In genomic region chr11:80410377-80410776, GRCm38 (mm10) we compare ENCODE assay signal across 19 mouse cellular contexts.
"Had no signal": no experiment of that assay in that cellular context is flagged by ENCODE, and none has a peak within 500 bp of the region (broad histone marks: within the 10 kb centered on the region; RNA-seq: fewer than 3 reads in every experiment).

No protein-coding gene starts in this region.

- H3K27ac ChIP-seq: kidney, postnatal 0 days; layer of hippocampus, adult 2 months; limb, embryonic 10.5 days; limb, embryonic 13.5 days; midbrain, embryonic 10.5 days; midbrain, embryonic 13.5 days; neural tube, embryonic 13.5 days had no signal

- H3K9me3 ChIP-seq: limb, embryonic 10.5 days; limb, embryonic 13.5 days; midbrain, embryonic 10.5 days; midbrain, embryonic 13.5 days; neural tube, embryonic 13.5 days had no signal

- H3K4me3 ChIP-seq: layer of hippocampus, adult 2 months; limb, embryonic 10.5 days; limb, embryonic 13.5 days; midbrain, embryonic 10.5 days; midbrain, embryonic 13.5 days; myocyte; neural tube, embryonic 13.5 days had no signal

- H3K9ac ChIP-seq: limb, embryonic 13.5 days; midbrain, embryonic 13.5 days; neural tube, embryonic 13.5 days had no signal

- DNase-seq: kidney, adult 2 months; kidney, postnatal 25 days; layer of hippocampus, adult 9-11 months; lung, adult 2 months; lung, postnatal 14 days; lung, postnatal 4 days; retina, postnatal 1 day; thymus, adult 18-20 months; thymus, postnatal 36 days had no signal

- H3K4me2 ChIP-seq: limb, embryonic 13.5 days; midbrain, embryonic 13.5 days; neural tube, embryonic 13.5 days had no signal

- H3K27me3 ChIP-seq: limb, embryonic 13.5 days; midbrain, embryonic 13.5 days; neural tube, embryonic 13.5 days had no signal

- ATAC-seq: intestine, postnatal 0 days; midbrain, embryonic 13.5 days; midbrain, embryonic 16.5 days had no signal

- H3K4me1 ChIP-seq: limb, embryonic 10.5 days; limb, embryonic 13.5 days; midbrain, embryonic 10.5 days; midbrain, embryonic 13.5 days; neural tube, embryonic 13.5 days had no signal
